Mouse (Mus musculus): ENCODE results near the gene Fgfr2. TPM values are rescaled to one million over a fixed set of nuclear protein-coding genes. Genes with fewer than 3 reads are reported as not detected.

Gene Fgfr2
- polyA plus RNA-seq, 1 experiment from 2014 or later = 92.0 TPM

- H3K27ac ChIP-seq (ENCODE audit: low read depth, low read length) = no peak overlapping the region
- no peak for DNase-seq (ENCODE audit: low spot score, missing footprints)
- H3K4me3 ChIP-seq (ENCODE audit: low read depth, low read length) = no peak overlapping the region
- no peaks in the 10 kb centered on the region for H3K27me3 ChIP-seq (ENCODE audit: control insufficient read depth, insufficient read depth, low read length)
- no peaks in the 10 kb centered on the region for H3K9me3 ChIP-seq (ENCODE audit: control insufficient read depth, low read length)
- ATAC-seq (ENCODE audit: low FRiP score) = no peak
- H3K4me1 ChIP-seq (ENCODE audit: control insufficient read depth, insufficient read depth, low read length) = peaks cover 8% of the 10 kb centered on the region; the same call in 1 of the 2 replicates
- no peak overlapping the region for H3K9ac ChIP-seq (ENCODE audit: low read length)
- no peak overlapping the region for H3K4me2 ChIP-seq
- no peaks in the 10 kb centered on the region for H3K36me3 ChIP-seq (ENCODE audit: control insufficient read depth, insufficient read depth, low read length)
Measured at GRCm38 (mm10) chr7:132934743-132935142, 188.4 kb downstream of the Fgfr2 start.

DNA sequence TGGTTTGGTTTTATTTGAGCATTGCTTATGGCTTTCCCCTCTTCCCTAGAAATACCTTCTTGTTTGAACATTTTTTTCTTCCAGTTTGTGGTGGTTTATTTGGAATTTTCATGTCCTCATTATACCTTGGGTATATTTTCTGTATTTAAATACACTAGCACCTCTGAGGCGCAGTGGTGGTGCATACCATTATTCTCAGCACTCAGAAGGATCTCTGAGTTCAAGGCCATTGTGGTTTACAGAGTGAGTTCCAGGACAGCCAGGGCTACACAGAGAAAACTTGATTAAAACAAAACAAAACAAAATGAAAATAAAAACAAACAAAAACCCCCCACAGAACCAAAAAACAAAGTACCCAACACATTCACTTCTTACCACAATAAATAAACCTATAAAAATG, 189.8 kb downstream of the Fgfr2 start:
- no peak for DNase-seq (ENCODE audit: low spot score, missing footprints)
- Histone ChIP-seq H3K36me3 (ENCODE audit: control insufficient read depth, insufficient read depth, low read length) (no peaks in the 10 kb centered on the region), H3K4me2 (no peak overlapping the region), H3K9ac (ENCODE audit: low read length) (no peak overlapping the region), H3K27me3 (ENCODE audit: control insufficient read depth, insufficient read depth, low read length) (no peaks in the 10 kb centered on the region), H3K27ac (ENCODE audit: low read depth, low read length) (no peak overlapping the region), H3K9me3 (ENCODE audit: control insufficient read depth, low read length) (no peaks in the 10 kb centered on the region), H3K4me3 (ENCODE audit: low read depth, low read length) (no peak overlapping the region), H3K4me1 (ENCODE audit: control insufficient read depth, insufficient read depth, low read length) (peaks cover 8% of the 10 kb centered on the region; the same call in 1 of the 2 replicates)
- no peak for ATAC-seq (ENCODE audit: low FRiP score)
- WGBS = 94% methylated on average over 1 of the region's 1 CpGs

DNA sequence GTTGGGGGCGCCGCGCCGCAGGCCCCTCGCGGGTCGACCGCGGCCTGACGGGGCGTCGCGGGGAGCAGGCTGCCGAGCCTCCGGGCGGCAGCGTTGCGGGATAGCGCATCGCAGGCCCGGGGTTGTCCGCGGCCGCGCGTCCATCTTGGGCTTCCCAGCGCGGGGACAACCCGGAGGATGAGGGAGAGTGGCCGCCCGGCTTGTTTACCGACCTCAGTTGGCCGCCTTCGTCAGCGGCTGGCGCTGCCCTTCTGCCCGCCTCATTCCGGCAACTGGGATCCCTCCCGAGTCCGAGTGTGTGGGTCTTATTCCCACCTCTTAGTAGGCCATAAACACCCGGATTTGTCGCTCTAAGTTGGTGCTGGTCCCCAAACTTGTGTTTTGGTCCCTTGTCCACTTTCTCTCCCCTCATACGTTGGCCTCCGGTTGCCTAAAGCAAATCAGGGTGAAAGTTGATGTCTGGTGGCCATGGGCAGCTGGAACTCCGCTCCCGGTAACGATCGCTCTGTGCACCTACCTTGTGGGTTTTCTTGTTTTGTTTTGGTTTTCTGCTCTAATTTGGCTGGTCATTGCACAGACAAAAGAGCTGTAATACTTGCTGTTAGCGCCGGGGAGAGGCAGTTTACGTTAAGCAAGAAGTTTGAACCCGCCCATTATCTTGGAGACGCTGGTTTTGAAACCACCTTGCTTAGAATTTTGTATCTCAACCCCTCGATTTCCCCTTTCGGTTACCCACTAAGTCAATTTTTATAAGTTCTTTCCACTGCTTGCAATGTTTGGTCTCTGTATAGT, 191.4 kb downstream of the Fgfr2 start:
- no peaks in the 10 kb centered on the region for H3K9me3 ChIP-seq (ENCODE audit: control insufficient read depth, low read length)
- peak overlapping the region; percentile 95 for H3K9ac ChIP-seq (ENCODE audit: low read length)
- under 1% methylated on average over 46 of the region's 55 CpGs for WGBS
- ATAC-seq (ENCODE audit: low FRiP score) = no peak; the same call in 1 of the 2 replicates
- H3K27ac ChIP-seq (ENCODE audit: low read depth, low read length) = peak overlapping the region; percentile 95
- H3K4me3 ChIP-seq (ENCODE audit: low read depth, low read length) = peak overlapping the region; percentile 96
- H3K27me3 ChIP-seq (ENCODE audit: control insufficient read depth, insufficient read depth, low read length) = no peaks in the 10 kb centered on the region
- peak overlapping the region; percentile 69 for H3K4me2 ChIP-seq
- no peaks in the 10 kb centered on the region for H3K36me3 ChIP-seq (ENCODE audit: control insufficient read depth, insufficient read depth, low read length)
- DNase-seq (ENCODE audit: low spot score, missing footprints) = peak; percentile 95
- H3K4me1 ChIP-seq (ENCODE audit: control insufficient read depth, insufficient read depth, low read length) = peaks cover 8% of the 10 kb centered on the region; the same call in 1 of the 2 replicates

GRCm38 (mm10) chr7:132930850-132931559, 192.1 kb downstream of the Fgfr2 start, which contains the start of gene Zranb1:
Zranb1 (plus strand) TSS chr7:132931142.
- Histone ChIP-seq H3K9ac (ENCODE audit: low read length) (peak within 1 kb of the TSS; percentile 95), H3K36me3 (ENCODE audit: control insufficient read depth, insufficient read depth, low read length) (no peaks in the 10 kb centered on the region), H3K4me3 (ENCODE audit: low read depth, low read length) (peak within 1 kb of the TSS; percentile 96), H3K27ac (ENCODE audit: low read depth, low read length) (peak within 1 kb of the TSS; percentile 95), H3K27me3 (ENCODE audit: control insufficient read depth, insufficient read depth, low read length) (no peaks in the 10 kb centered on the region), H3K4me1 (ENCODE audit: control insufficient read depth, insufficient read depth, low read length) (peaks cover 8% of the 10 kb centered on the region; the same call in 1 of the 2 replicates), H3K4me2 (peak within 1 kb of the TSS; percentile 74), H3K9me3 (ENCODE audit: control insufficient read depth, low read length) (no peaks in the 10 kb centered on the region)
- WGBS = under 1% methylated on average over 69 of the region's 93 CpGs
- ATAC-seq (ENCODE audit: low FRiP score) (peak; percentile 99), DNase-seq (ENCODE audit: low spot score, missing footprints) (peak; percentile 100)

- H3K27me3 ChIP-seq (ENCODE audit: control insufficient read depth, insufficient read depth, low read length) = no peaks in the 10 kb centered on the region; the same call in 1 of the 2 replicates
- H3K9me3 ChIP-seq (ENCODE audit: control insufficient read depth, low read length) = no peaks in the 10 kb centered on the region
- peaks cover 8% of the 10 kb centered on the region; the same call in 1 of the 2 replicates for H3K4me1 ChIP-seq (ENCODE audit: control insufficient read depth, insufficient read depth, low read length)
- H3K4me2 ChIP-seq = peak overlapping the region; percentile 74
- 85% methylated on average over 5 of the region's 5 CpGs for WGBS
- H3K27ac ChIP-seq (ENCODE audit: low read depth, low read length) = no peak overlapping the region
- H3K36me3 ChIP-seq (ENCODE audit: control insufficient read depth, insufficient read depth, low read length) = no peaks in the 10 kb centered on the region
- no peak for ATAC-seq (ENCODE audit: low FRiP score)
- peak overlapping the region; percentile 84 for H3K9ac ChIP-seq (ENCODE audit: low read length)
- DNase-seq (ENCODE audit: low spot score, missing footprints) = no peak
- H3K4me3 ChIP-seq (ENCODE audit: low read depth, low read length) = peak overlapping the region; percentile 96
Measured at GRCm38 (mm10) chr7:132930055-132930454, 193.1 kb downstream of the Fgfr2 start.

- Histone ChIP-seq H3K27me3 (ENCODE audit: control insufficient read depth, insufficient read depth, low read length) (no peaks in the 10 kb centered on the region; the same call in 1 of the 2 replicates), H3K9me3 (ENCODE audit: control insufficient read depth, low read length) (no peaks in the 10 kb centered on the region), H3K9ac (ENCODE audit: low read length) (no peak overlapping the region), H3K4me2 (no peak overlapping the region), H3K36me3 (ENCODE audit: control insufficient read depth, insufficient read depth, low read length) (no peaks in the 10 kb centered on the region), H3K4me3 (ENCODE audit: low read depth, low read length) (no peak overlapping the region), H3K27ac (ENCODE audit: low read depth, low read length) (no peak overlapping the region), H3K4me1 (ENCODE audit: control insufficient read depth, insufficient read depth, low read length) (peaks cover 1% of the 10 kb centered on the region; the same call in 1 of the 2 replicates)
- DNase-seq (ENCODE audit: low spot score, missing footprints) (no peak), ATAC-seq (ENCODE audit: low FRiP score) (no peak)
- WGBS = 66% methylated on average over 3 of the region's 3 CpGs
Measured at GRCm38 (mm10) chr7:132927201-132927600, 195.9 kb downstream of the Fgfr2 start.

DNA sequence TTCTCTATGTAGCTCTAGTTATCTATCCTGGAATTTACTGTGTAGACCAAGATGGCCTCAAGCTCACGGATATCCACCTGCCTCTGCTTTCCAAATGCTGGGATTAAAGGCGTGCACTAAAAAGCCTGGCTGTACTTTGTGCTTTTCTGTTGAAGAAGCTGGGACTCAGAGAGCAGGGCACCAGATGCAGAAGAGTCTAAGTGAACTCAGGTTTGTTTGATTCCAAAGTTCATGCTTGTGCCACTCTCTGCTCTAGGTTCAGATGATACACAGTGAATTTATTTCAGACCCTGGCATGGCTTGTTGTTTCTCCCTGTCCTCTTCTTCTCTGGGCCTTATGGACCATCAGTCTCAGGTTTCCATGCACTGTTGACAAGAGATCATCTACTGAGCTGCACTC, 197.9 kb downstream of the Fgfr2 start:
- Histone ChIP-seq H3K27ac (ENCODE audit: low read depth, low read length) (no peak overlapping the region), H3K36me3 (ENCODE audit: control insufficient read depth, insufficient read depth, low read length) (no peaks in the 10 kb centered on the region)
- 81% methylated on average over 2 of the region's 2 CpGs for WGBS

DNA sequence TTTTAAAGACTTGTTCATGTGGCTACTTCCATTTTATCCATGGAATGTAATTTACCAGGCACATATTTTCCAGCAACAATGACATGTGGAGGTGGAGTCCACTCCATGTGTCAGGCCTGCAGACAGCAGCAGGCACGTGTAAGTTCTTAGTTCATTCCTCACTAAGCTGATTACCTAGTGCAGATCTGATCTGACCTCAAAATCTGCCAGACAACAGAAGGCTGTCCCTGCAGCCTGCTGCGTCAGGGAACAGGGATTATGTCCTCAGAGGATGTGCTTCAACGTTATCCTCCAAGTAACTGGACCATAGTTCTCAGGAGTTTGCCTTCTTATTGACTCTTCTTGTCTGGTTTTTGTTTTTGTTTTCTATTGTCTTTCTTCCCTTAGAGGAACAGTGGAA, 201.2 kb downstream of the Fgfr2 start:
- H3K4me1 ChIP-seq (ENCODE audit: control insufficient read depth, insufficient read depth, low read length) = no peaks in the 10 kb centered on the region
- H3K27me3 ChIP-seq (ENCODE audit: control insufficient read depth, insufficient read depth, low read length) = no peaks in the 10 kb centered on the region; the same call in 1 of the 2 replicates
- ATAC-seq (ENCODE audit: low FRiP score) = no peak
- H3K4me3 ChIP-seq (ENCODE audit: low read depth, low read length) = no peak overlapping the region
- H3K27ac ChIP-seq (ENCODE audit: low read depth, low read length) = no peak overlapping the region
- WGBS = 22% methylated on average over 3 of the region's 3 CpGs
- H3K4me2 ChIP-seq = no peak overlapping the region
- H3K36me3 ChIP-seq (ENCODE audit: control insufficient read depth, insufficient read depth, low read length) = no peaks in the 10 kb centered on the region
- H3K9me3 ChIP-seq (ENCODE audit: control insufficient read depth, low read length) = no peaks in the 10 kb centered on the region; the same call in 1 of the 2 replicates
- no peak overlapping the region for H3K9ac ChIP-seq (ENCODE audit: low read length)
- peak; percentile 53 for DNase-seq (ENCODE audit: low spot score, missing footprints)

More for the DNA sequence above, 197.9 kb downstream of the Fgfr2 start:
- DNase-seq (ENCODE audit: low spot score, missing footprints) (peak; percentile 44), ATAC-seq (ENCODE audit: low FRiP score) (no peak)
- H3K27me3 ChIP-seq (ENCODE audit: control insufficient read depth, insufficient read depth, low read length) = no peaks in the 10 kb centered on the region; the same call in 1 of the 2 replicates
- no peak overlapping the region for H3K4me2 ChIP-seq
- no peak overlapping the region for H3K9ac ChIP-seq (ENCODE audit: low read length)
- no peak overlapping the region for H3K4me3 ChIP-seq (ENCODE audit: low read depth, low read length)
- no peaks in the 10 kb centered on the region for H3K4me1 ChIP-seq (ENCODE audit: control insufficient read depth, insufficient read depth, low read length)
- H3K9me3 ChIP-seq (ENCODE audit: control insufficient read depth, low read length) = no peaks in the 10 kb centered on the region

DNA sequence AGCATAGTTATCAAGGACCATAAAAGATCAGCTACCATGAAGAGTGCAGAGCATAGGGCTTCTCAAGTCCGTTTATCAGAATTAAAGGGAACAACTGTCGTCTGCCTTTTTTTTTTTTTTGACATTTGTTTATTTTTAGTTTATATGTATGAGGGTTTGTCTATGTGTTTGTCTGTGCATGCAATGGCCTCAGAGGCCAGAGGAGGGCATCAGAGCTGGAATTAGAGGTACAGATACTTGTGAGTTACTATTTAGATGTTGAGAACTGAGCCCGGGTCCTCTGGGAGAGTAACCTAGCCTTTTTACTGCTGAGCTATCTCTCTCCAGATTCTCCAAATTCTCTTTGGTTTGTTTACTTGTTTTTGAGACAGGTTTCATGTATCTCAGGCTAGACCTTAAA, 219.4 kb downstream of the Fgfr2 start:
- 84% methylated on average over 3 of the region's 3 CpGs for WGBS
- no peaks in the 10 kb centered on the region for H3K27me3 ChIP-seq (ENCODE audit: control insufficient read depth, insufficient read depth, low read length)
- no peak overlapping the region for H3K4me3 ChIP-seq (ENCODE audit: low read depth, low read length)
- H3K9ac ChIP-seq (ENCODE audit: low read length) = no peak overlapping the region
- H3K27ac ChIP-seq (ENCODE audit: low read depth, low read length) = no peak overlapping the region
- DNase-seq (ENCODE audit: low spot score, missing footprints) (no peak), ATAC-seq (ENCODE audit: low FRiP score) (no peak)
- no peak overlapping the region for H3K4me2 ChIP-seq
- H3K36me3 ChIP-seq (ENCODE audit: control insufficient read depth, insufficient read depth, low read length) = no peaks in the 10 kb centered on the region
- peaks cover 5% of the 10 kb centered on the region; the same call in 1 of the 2 replicates for H3K9me3 ChIP-seq (ENCODE audit: control insufficient read depth, low read length)
- no peaks in the 10 kb centered on the region for H3K4me1 ChIP-seq (ENCODE audit: control insufficient read depth, insufficient read depth, low read length)
